Mouse (Mus musculus) myocyte (in vitro differentiated cells): Measurements from ENCODE around the gene Rnf41.
A peak's percentile ranks its signal among the peaks of the same experiment; 100 is the strongest.

Experiments
- CEBPB ChIP-seq: IDR thresholded peaks from 2 replicates; pipeline ENCODE4 v1.6.1; 2011; ENCODE audit warnings: mild to moderate bottlenecking, moderate library complexity; ENCODE audit not compliant: poor library complexity, insufficient read depth, severe bottlenecking
- E2F4 ChIP-seq: IDR thresholded peaks from one replicate; pipeline ENCODE4 v1.6.1; 2011; ENCODE audit warnings: mild to moderate bottlenecking, control low read depth, moderate library complexity; ENCODE audit not compliant: insufficient read depth
- MAX ChIP-seq: IDR thresholded peaks from one replicate; pipeline ENCODE4 v1.6.1; 2011; ENCODE audit warnings: low read depth, mild to moderate bottlenecking, control low read depth
- MYOD1 ChIP-seq, 3 experiments: IDR thresholded peaks; one replicate each; pipeline ENCODE4 v1.6.1; 2011; ENCODE audit warnings: control low read depth in 2 of 3, low read depth in 2 of 3, mild to moderate bottlenecking in 2 of 3, moderate library complexity in 1 of 3; ENCODE audit not compliant: insufficient read length in 2 of 3, control insufficient read depth in 1 of 3
- MYOG ChIP-seq, 3 experiments: IDR thresholded peaks; one replicate each; pipeline ENCODE4 v1.6.1; 2011; ENCODE audit warnings: control low read depth in 2 of 3, low read depth in 2 of 3, mild to moderate bottlenecking in 2 of 3; ENCODE audit not compliant: insufficient read length in 2 of 3, control insufficient read depth in 1 of 3, insufficient read depth in 1 of 3
- POLR2A ChIP-seq: IDR thresholded peaks from one replicate; pipeline ENCODE4 v1.6.1; 2011; ENCODE audit warnings: low read depth, mild to moderate bottlenecking, control low read depth, moderate library complexity; ENCODE audit not compliant: insufficient read length
- POLR2AphosphoS2 ChIP-seq: IDR thresholded peaks from one replicate; pipeline ENCODE4 v1.6.1; 2011; ENCODE audit warnings: low read depth, control low read depth; ENCODE audit not compliant: insufficient read length
- REST ChIP-seq: IDR thresholded peaks from one replicate; pipeline ENCODE4 v1.6.1; 2011; ENCODE audit warnings: mild to moderate bottlenecking, control low read depth, moderate library complexity; ENCODE audit not compliant: insufficient read depth, insufficient read length
- SRF ChIP-seq: IDR thresholded peaks from one replicate; pipeline ENCODE4 v1.6.1; 2011; ENCODE audit warnings: low read depth; ENCODE audit not compliant: control insufficient read depth, insufficient read length
- TCF12 ChIP-seq: IDR thresholded peaks from one replicate; pipeline ENCODE4 v1.6.1; 2011; ENCODE audit warnings: mild to moderate bottlenecking, control low read depth; ENCODE audit not compliant: poor library complexity, insufficient read depth, severe bottlenecking
- USF1 ChIP-seq: IDR thresholded peaks from one replicate; pipeline ENCODE4 v1.6.1; 2011; ENCODE audit warnings: low read depth, mild to moderate bottlenecking, control low read depth, moderate library complexity

- TF ChIP-seq POLR2AphosphoS2 (peak; percentile 56), TCF12 (no peak), POLR2A (no peak), E2F4 (no peak), MYOD1 (IDR thresholded peaks at IDR 0.05; ENCODE audit: control insufficient read depth in 1 of 3, insufficient read length in 2 of 3, low read depth in 2 of 3) (no peak), SRF (no peak), REST (no peak), USF1 (no peak), CEBPB (no peak), MAX (no peak), MYOG (IDR thresholded peaks at IDR 0.05; ENCODE audit: control insufficient read depth in 1 of 3, insufficient read depth in 1 of 3, insufficient read length in 2 of 3, low read depth in 2 of 3) (no peak)
These were observed 79.5 kb downstream of the Rnf41 start for GRCm38 (mm10) chr10:128490912-128491311.
